Mouse (Mus musculus): Measurements from ENCODE around the gene Churc1.

- no peak for TF ChIP-seq POLR2A (IDR thresholded peaks at IDR 0.05; ENCODE audit: low read depth, low read length)
- no peak for TF ChIP-seq CTCF (IDR thresholded peaks at IDR 0.05; ENCODE audit: extremely low read depth, insufficient read length, insufficient replicate concordance, low read depth, low read length)
Measured at GRCm38 (mm10) chr12:76780639-76781468, 15.5 kb downstream of the Churc1 start.

Data from small intestine, adult 2 months (tissue).